Mouse (Mus musculus): ENCODE results near the gene Lancl1. TPM values are rescaled to one million over a fixed set of nuclear protein-coding genes. Genes with fewer than 3 reads are reported as not detected.

The Lancl1 gene
- polyA plus RNA-seq, 1 experiment from 2014 or later = 75.4 TPM

DNA sequence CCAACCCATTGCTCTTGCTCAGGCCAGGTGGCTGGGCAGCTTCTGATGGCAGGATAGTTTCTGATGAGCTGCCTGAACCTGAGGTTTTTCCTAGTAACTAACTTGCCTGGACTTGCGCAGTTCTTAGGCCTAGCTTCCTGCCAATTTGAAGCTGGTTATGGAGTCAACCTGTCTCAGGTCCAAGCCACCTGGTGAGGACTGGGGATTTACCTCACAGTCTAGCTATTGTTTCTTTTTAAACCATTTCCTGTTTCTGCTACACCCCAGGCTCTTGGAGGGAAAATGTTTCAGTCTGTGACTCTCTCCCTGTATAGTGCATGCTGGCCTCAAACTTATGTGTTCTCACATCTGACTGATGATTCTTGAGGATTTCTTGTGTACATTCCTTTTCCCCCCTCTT, 58.5 kb downstream of the Lancl1 start:
- no peaks in the 10 kb centered on the region for H3K9me3 ChIP-seq (ENCODE audit: control insufficient read depth, low read length)
- no peak for ATAC-seq (replicated peaks; ENCODE audit: low FRiP score)

DNA sequence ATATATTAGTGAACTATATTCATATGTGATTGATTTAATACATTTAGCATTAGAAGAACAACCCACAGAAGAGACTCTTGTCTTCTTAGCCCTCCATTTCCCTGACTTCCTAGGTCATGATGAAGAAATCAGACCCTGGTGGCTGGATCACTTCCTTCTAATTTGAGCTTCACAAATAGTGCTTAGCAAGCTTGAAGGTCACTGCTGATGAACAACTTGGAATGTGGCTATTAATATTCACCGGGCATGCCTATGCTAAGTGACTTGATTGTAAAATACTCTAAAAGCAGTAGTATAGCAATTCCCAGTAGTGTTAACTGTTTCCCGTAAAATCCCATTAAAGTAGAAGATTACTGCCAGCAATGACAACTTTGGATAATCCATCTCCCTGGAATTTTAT, 63.2 kb downstream of the Lancl1 start:
- H3K4me2 ChIP-seq (ENCODE audit: low read depth, low read length, severe bottlenecking) = no peak overlapping the region
- DNase-seq (ENCODE audit: low spot score) (no peak), ATAC-seq (replicated peaks; ENCODE audit: low FRiP score) (no peak)
- no peaks in the 10 kb centered on the region for H3K4me1 ChIP-seq (replicated peaks; ENCODE audit: control insufficient read depth, insufficient read depth, low read length)
- no peaks in the 10 kb centered on the region for H3K27me3 ChIP-seq (ENCODE audit: control insufficient read depth, insufficient read depth, low read length)
- no peak overlapping the region for H3K4me3 ChIP-seq (ENCODE audit: low read depth, low read length)
- H3K9ac ChIP-seq (ENCODE audit: low read length) = no peak overlapping the region
- H3K36me3 ChIP-seq (ENCODE audit: control insufficient read depth, insufficient read depth, low read length) = no peaks in the 10 kb centered on the region
- WGBS = 89% methylated on average over 2 of the region's 2 CpGs
- H3K27ac ChIP-seq (ENCODE audit: low read depth, low read length) = no peak overlapping the region
- no peaks in the 10 kb centered on the region for H3K9me3 ChIP-seq (ENCODE audit: control insufficient read depth, low read length)

More for the DNA sequence above, 58.5 kb downstream of the Lancl1 start:
- no peaks in the 10 kb centered on the region for H3K36me3 ChIP-seq (ENCODE audit: control insufficient read depth, insufficient read depth, low read length)
- DNase-seq (ENCODE audit: low spot score) = no peak
- H3K4me1 ChIP-seq (replicated peaks; ENCODE audit: control insufficient read depth, insufficient read depth, low read length) = no peaks in the 10 kb centered on the region
- no peak overlapping the region for H3K4me2 ChIP-seq (ENCODE audit: low read depth, low read length, severe bottlenecking)
- H3K27me3 ChIP-seq (ENCODE audit: control insufficient read depth, insufficient read depth, low read length) = no peaks in the 10 kb centered on the region
- 95% methylated on average over 1 of the region's 1 CpGs for WGBS
- H3K9ac ChIP-seq (ENCODE audit: low read length) = no peak overlapping the region
- no peak overlapping the region for H3K4me3 ChIP-seq (ENCODE audit: low read depth, low read length)
- H3K27ac ChIP-seq (ENCODE audit: low read depth, low read length) = no peak overlapping the region

DNA sequence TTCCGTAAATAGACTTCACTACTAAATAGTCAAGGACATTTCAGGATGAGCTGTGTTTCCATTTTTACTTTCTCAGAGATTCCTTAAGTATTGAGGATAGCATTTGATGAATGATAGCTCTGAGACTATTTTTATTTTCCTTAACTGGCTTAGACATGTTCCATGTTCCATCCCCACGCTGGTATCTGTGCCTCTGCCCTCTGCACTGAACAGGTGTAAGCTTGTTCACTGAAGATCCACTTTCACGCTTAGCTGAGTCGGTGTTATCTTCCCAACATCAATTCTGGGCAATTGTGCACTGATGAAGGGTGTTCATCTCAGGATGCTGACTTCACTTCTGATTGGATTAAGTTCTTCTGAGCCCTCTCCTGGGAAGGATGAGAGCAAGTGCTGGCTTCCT, 73.8 kb downstream of the Lancl1 start:
- no peaks in the 10 kb centered on the region for H3K27me3 ChIP-seq (ENCODE audit: control insufficient read depth, insufficient read depth, low read length)
- no peak for ATAC-seq (replicated peaks; ENCODE audit: low FRiP score)
- H3K27ac ChIP-seq (ENCODE audit: low read depth, low read length) = no peak overlapping the region
- no peak overlapping the region for H3K4me2 ChIP-seq (ENCODE audit: low read depth, low read length, severe bottlenecking)
- 86% methylated on average over 4 of the region's 4 CpGs for WGBS
- H3K4me3 ChIP-seq (ENCODE audit: low read depth, low read length) = no peak overlapping the region
- H3K4me1 ChIP-seq (replicated peaks; ENCODE audit: control insufficient read depth, insufficient read depth, low read length) = no peaks in the 10 kb centered on the region
- H3K9ac ChIP-seq (ENCODE audit: low read length) = no peak overlapping the region
- no peaks in the 10 kb centered on the region for H3K9me3 ChIP-seq (ENCODE audit: control insufficient read depth, low read length)
- no peaks in the 10 kb centered on the region for H3K36me3 ChIP-seq (ENCODE audit: control insufficient read depth, insufficient read depth, low read length)
- no peak for DNase-seq (ENCODE audit: low spot score)

DNA sequence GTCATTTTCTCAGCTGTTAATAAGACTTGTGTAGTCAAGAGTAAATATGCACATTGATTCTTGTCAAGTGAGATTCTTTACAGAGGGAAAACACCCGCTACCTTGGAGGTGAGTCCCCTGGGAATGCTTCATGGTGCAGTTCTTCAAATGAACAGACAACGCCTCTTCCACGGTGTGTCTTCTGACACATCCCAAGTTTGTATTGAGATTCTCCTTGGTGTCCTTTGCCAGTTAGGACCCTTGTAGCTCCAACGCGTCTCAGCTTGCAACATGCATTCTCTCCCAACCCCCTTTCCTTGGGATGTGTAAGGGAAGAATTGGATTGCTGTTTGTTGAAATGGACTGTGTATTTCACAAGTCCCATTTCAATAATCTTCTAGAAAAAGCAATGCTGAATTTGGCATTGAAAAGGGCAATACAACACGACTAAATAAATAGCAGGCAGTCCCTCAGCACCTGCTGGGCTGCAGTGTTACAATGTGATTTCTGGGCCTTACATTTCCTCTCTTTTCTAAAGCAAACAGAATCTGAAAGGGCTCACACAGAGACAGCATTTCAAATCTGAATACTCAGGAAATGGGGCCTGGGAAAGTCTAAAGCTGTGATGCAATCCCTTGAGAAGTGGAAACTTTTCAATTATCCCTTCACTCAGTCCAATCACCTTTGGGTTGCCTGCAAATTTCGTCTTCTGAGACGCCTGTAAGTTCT, 78.0 kb downstream of the Lancl1 start:
- H3K36me3 ChIP-seq (ENCODE audit: control insufficient read depth, insufficient read depth, low read length) = no peaks in the 10 kb centered on the region
- WGBS = 44% methylated on average over 8 of the region's 8 CpGs
- no peak overlapping the region for H3K9ac ChIP-seq (ENCODE audit: low read length)
- ATAC-seq (replicated peaks; ENCODE audit: low FRiP score) (no peak), DNase-seq (ENCODE audit: low spot score) (no peak)
- no peak overlapping the region for H3K4me3 ChIP-seq (ENCODE audit: low read depth, low read length)
- H3K4me1 ChIP-seq (replicated peaks; ENCODE audit: control insufficient read depth, insufficient read depth, low read length) = no peaks in the 10 kb centered on the region
- H3K9me3 ChIP-seq (ENCODE audit: control insufficient read depth, low read length) = no peaks in the 10 kb centered on the region; the same call in 1 of the 2 replicates
- H3K4me2 ChIP-seq (ENCODE audit: low read depth, low read length, severe bottlenecking) = no peak overlapping the region
- no peaks in the 10 kb centered on the region for H3K27me3 ChIP-seq (ENCODE audit: control insufficient read depth, insufficient read depth, low read length)
- H3K27ac ChIP-seq (ENCODE audit: low read depth, low read length) = no peak overlapping the region

DNA sequence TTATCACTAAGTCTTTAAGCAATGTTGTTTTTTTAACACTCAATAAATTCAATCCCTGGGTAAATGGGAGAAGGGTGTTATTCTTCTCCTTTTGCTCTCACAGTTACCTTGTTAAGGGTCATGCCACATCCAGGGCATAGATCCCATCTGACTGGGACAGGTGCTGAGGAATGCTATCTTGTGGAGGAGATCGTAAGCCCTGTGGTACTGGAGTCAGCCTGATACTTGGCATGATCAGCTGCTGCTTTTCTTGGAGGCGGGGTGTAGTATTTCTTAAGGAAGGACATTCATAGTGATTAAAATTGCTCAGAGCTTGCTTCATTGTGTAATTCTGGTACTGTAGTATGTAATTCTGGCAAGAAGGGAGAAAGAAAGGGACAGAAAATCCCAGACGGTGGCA, 81.3 kb downstream of the Lancl1 start:
- H3K4me1 ChIP-seq (replicated peaks; ENCODE audit: control insufficient read depth, insufficient read depth, low read length) = no peaks in the 10 kb centered on the region
- DNase-seq (ENCODE audit: low spot score) (no peak), ATAC-seq (replicated peaks; ENCODE audit: low FRiP score) (no peak)
- H3K9me3 ChIP-seq (ENCODE audit: control insufficient read depth, low read length) = no peaks in the 10 kb centered on the region; the same call in 1 of the 2 replicates
- H3K27me3 ChIP-seq (ENCODE audit: control insufficient read depth, insufficient read depth, low read length) = no peaks in the 10 kb centered on the region
- no peak overlapping the region for H3K4me2 ChIP-seq (ENCODE audit: low read depth, low read length, severe bottlenecking)
- H3K27ac ChIP-seq (ENCODE audit: low read depth, low read length) = no peak overlapping the region
- 92% methylated on average over 3 of the region's 3 CpGs for WGBS
- H3K9ac ChIP-seq (ENCODE audit: low read length) = no peak overlapping the region
- no peak overlapping the region for H3K4me3 ChIP-seq (ENCODE audit: low read depth, low read length)
- no peaks in the 10 kb centered on the region for H3K36me3 ChIP-seq (ENCODE audit: control insufficient read depth, insufficient read depth, low read length)

DNA sequence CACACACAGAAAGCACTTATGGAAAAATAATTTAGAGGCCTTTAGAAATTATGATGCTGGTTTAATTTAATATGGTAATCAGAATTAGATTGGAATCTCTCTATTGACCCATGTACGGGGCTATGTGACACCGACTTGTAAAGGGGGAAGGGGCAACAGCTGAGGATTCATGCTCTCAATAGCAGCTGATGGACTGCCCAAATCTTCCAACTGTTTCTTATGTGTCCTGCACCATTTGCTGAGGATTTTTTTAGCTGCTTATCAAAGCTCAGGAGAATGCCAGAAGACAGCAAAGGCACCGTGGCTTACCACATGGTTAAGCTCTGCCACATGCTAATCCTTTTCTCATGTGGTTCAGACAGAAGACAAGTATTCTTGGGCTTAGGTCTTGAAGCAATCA, 87.6 kb downstream of the Lancl1 start:
- Histone ChIP-seq H3K4me3 (ENCODE audit: low read depth, low read length) (no peak overlapping the region), H3K9ac (ENCODE audit: low read length) (no peak overlapping the region), H3K27me3 (ENCODE audit: control insufficient read depth, insufficient read depth, low read length) (no peaks in the 10 kb centered on the region), H3K4me2 (ENCODE audit: low read depth, low read length, severe bottlenecking) (no peak overlapping the region), H3K4me1 (replicated peaks; ENCODE audit: control insufficient read depth, insufficient read depth, low read length) (no peaks in the 10 kb centered on the region), H3K27ac (ENCODE audit: low read depth, low read length) (no peak overlapping the region), H3K36me3 (ENCODE audit: control insufficient read depth, insufficient read depth, low read length) (no peaks in the 10 kb centered on the region), H3K9me3 (ENCODE audit: control insufficient read depth, low read length) (no peaks in the 10 kb centered on the region; the same call in 1 of the 2 replicates)
- ATAC-seq (replicated peaks; ENCODE audit: low FRiP score) (no peak), DNase-seq (ENCODE audit: low spot score) (no peak)
- WGBS = 88% methylated on average over 3 of the region's 3 CpGs

Other genes starting within 250 kb of the Lancl1 start
- gene Kansl1l, start 221.3 kb downstream of the Lancl1 start, polyA plus RNA-seq (2014; fragmentation: Nextera tagmentation; extraction: Ambion mirVana) = 9.6 and 9.9 TPM in 2 replicates
- gene Acadl, start 175.6 kb downstream of the Lancl1 start, polyA plus RNA-seq (2014; fragmentation: Nextera tagmentation; extraction: Ambion mirVana) = 48.9 and 52.2 TPM in 2 replicates
- gene Myl1, start 93.5 kb downstream of the Lancl1 start, polyA plus RNA-seq (2014; fragmentation: Nextera tagmentation; extraction: Ambion mirVana) = 0.32 TPM in 1 of 2 replicates, not detected in the other
- 0.07 and 0.15 TPM in 2 replicates for gene Cps1, start 84.2 kb upstream of the Lancl1 start, polyA plus RNA-seq (2014; fragmentation: Nextera tagmentation; extraction: Ambion mirVana)

Measured in forebrain, embryonic 11.5 days (tissue).